Mouse (Mus musculus): ENCODE data around the gene Itgb2l. TPM values are rescaled to one million over a fixed set of nuclear protein-coding genes. Genes with fewer than 3 reads are reported as not detected.

Itgb2l gene
- polyA plus RNA-seq, 1 experiment = 0.07 TPM

DNA sequence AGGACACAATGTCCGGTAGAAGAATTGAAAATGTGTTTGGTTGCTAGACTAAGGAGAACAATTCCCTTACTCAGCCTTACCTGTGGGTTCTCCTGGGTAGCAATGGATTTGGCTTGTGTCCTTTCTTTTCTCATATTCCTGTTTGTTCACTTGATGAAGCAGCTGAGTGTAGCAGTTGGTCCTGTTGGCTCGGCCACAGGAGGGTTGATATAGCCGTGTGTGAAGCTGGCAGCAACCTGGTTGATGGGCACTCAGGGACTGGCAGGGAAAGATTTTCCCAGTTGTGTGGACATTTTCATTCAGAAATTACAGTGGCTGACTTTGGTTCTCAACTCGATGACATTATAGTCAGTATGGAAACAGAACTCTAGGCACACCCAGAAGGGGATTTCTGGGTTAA is 38.4 kb upstream of the Itgb2l start:
- Histone ChIP-seq H3K36me3 (ENCODE audit: control insufficient read depth, insufficient read depth) (no peaks in the 10 kb centered on the region), H3K79me2 (ENCODE audit: control insufficient read depth, insufficient read depth) (no peaks in the 10 kb centered on the region), H3K27me3 (ENCODE audit: control insufficient read depth, insufficient read depth, insufficient read length) (peaks cover under 1% of the 10 kb centered on the region), H3ac (ENCODE audit: control insufficient read depth, insufficient read length) (no peak overlapping the region), H3K4me2 (ENCODE audit: low read depth) (no peak overlapping the region), H3K4me3 (no peak overlapping the region)
- TF ChIP-seq MAX (IDR thresholded peaks at IDR 0.05; ENCODE audit: low read depth) (no peak), POLR2AphosphoS2 (IDR thresholded peaks at IDR 0.05; ENCODE audit: insufficient read length, low read depth) (no peak), USF1 (IDR thresholded peaks at IDR 0.05; ENCODE audit: low read depth) (no peak), CEBPB (IDR thresholded peaks at IDR 0.05; ENCODE audit: insufficient read depth, poor library complexity, severe bottlenecking) (no peak), E2F4 (IDR thresholded peaks at IDR 0.05; ENCODE audit: insufficient read depth) (no peak), TCF3 (IDR thresholded peaks at IDR 0.05; ENCODE audit: insufficient read length, low read depth) (no peak), MYOG (IDR thresholded peaks at IDR 0.05; ENCODE audit: control insufficient read depth in 1 of 3, insufficient read depth in 1 of 3, insufficient read length in 2 of 3, low read depth in 2 of 3) (no peak), SRF (IDR thresholded peaks at IDR 0.05; ENCODE audit: control insufficient read depth, insufficient read length, low read depth) (no peak), POLR2A (IDR thresholded peaks at IDR 0.05; ENCODE audit: insufficient read length, low read depth) (no peak), TCF12 (IDR thresholded peaks at IDR 0.05; ENCODE audit: insufficient read depth, poor library complexity, severe bottlenecking) (no peak), MYOD1 (IDR thresholded peaks at IDR 0.05; ENCODE audit: control insufficient read depth in 1 of 3, insufficient read length in 2 of 3, low read depth in 2 of 3) (no peak), REST (IDR thresholded peaks at IDR 0.05; ENCODE audit: insufficient read depth, insufficient read length) (no peak)

DNA sequence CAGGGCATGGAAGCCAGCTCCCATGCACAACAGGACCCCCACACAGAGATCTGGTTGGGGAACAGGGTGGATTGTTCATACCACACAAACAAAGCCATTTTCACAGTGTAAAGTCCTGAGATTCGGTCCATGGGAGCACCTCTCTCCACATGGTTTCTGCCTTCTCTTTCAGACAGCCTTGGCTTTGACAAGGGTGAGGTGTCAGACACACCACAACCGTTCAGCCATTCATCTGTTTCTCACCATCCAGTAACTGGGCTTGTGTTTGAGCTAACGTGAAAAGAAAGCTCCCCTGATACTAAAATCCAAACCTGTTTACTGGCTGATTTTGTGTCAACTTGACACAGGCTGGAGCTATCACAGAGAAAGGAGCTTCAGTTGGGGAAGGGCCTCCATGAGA is 30.8 kb upstream of the Itgb2l start:
- TF ChIP-seq MYOD1 (IDR thresholded peaks at IDR 0.05; ENCODE audit: control insufficient read depth in 1 of 3, insufficient read length in 2 of 3, low read depth in 2 of 3) = no peak
- TF ChIP-seq MYOG (IDR thresholded peaks at IDR 0.05; ENCODE audit: control insufficient read depth in 1 of 3, insufficient read depth in 1 of 3, insufficient read length in 2 of 3, low read depth in 2 of 3) = no peak
- H3K36me3 ChIP-seq (ENCODE audit: control insufficient read depth, insufficient read depth) = no peaks in the 10 kb centered on the region
- no peak overlapping the region for H3ac ChIP-seq (ENCODE audit: control insufficient read depth, insufficient read length)
- H3K27me3 ChIP-seq (ENCODE audit: control insufficient read depth, insufficient read depth, insufficient read length) = peaks cover 24% of the 10 kb centered on the region
- no peak overlapping the region for H3K4me2 ChIP-seq (ENCODE audit: low read depth)
- H3K79me2 ChIP-seq (ENCODE audit: control insufficient read depth, insufficient read depth) = no peaks in the 10 kb centered on the region
- no peak overlapping the region for H3K4me3 ChIP-seq

DNA sequence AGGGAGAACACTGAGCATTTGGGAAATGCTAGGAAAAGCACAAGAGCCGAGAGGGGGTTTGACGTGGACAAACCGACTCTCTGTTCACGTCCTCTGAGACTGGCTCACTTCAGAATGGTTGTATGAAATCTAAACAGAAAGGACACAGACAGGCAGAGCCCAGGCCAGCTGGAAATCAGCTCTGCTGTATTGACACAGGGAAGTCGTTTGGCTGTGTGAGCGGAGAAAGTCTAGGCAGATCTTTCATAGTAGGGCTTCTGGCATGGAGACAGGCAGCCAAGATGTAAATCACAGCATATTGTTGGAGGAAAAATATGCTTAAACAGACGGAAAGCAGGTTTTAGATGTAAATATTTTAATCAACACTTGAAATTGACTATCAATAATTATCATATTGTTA is 29.4 kb upstream of the Itgb2l start:
- no peak overlapping the region for H3K4me3 ChIP-seq
- TF ChIP-seq MYOG (IDR thresholded peaks at IDR 0.05; ENCODE audit: control insufficient read depth in 1 of 3, insufficient read depth in 1 of 3, insufficient read length in 2 of 3, low read depth in 2 of 3) (no peak), REST (IDR thresholded peaks at IDR 0.05; ENCODE audit: insufficient read depth, insufficient read length) (no peak), POLR2AphosphoS2 (IDR thresholded peaks at IDR 0.05; ENCODE audit: insufficient read length, low read depth) (no peak), MYOD1 (IDR thresholded peaks at IDR 0.05; ENCODE audit: control insufficient read depth in 1 of 3, insufficient read length in 2 of 3, low read depth in 2 of 3) (no peak), SRF (IDR thresholded peaks at IDR 0.05; ENCODE audit: control insufficient read depth, insufficient read length, low read depth) (no peak), USF1 (IDR thresholded peaks at IDR 0.05; ENCODE audit: low read depth) (no peak), TCF3 (IDR thresholded peaks at IDR 0.05; ENCODE audit: insufficient read length, low read depth) (no peak), POLR2A (IDR thresholded peaks at IDR 0.05; ENCODE audit: insufficient read length, low read depth) (no peak), MAX (IDR thresholded peaks at IDR 0.05; ENCODE audit: low read depth) (no peak)
- H3K27me3 ChIP-seq (ENCODE audit: control insufficient read depth, insufficient read depth, insufficient read length) = peaks cover 24% of the 10 kb centered on the region
- no peak overlapping the region for H3ac ChIP-seq (ENCODE audit: control insufficient read depth, insufficient read length)
- no peaks in the 10 kb centered on the region for H3K36me3 ChIP-seq (ENCODE audit: control insufficient read depth, insufficient read depth)
- no peaks in the 10 kb centered on the region for H3K79me2 ChIP-seq (ENCODE audit: control insufficient read depth, insufficient read depth)
- H3K4me2 ChIP-seq (ENCODE audit: low read depth) = no peak overlapping the region

DNA sequence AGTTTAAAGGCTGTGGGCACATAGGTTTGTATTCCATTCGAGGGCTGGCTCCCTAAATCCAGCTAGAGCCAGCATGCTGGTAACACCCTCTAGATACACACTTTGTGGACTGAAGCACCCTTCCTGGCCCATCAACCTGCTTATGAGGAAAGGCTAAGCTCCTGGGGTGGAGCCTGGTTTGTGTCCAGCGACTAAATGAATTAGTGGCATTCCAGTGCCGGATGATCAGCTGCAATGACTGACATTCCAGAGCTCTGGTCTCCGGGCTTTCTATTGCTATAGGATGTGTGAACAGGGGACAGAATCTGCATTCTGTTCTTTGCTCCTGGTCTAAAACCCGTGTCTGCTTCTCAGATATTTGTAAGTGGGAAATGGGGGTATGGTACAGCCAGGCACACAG is 28.9 kb upstream of the Itgb2l start:
- no peak for TF ChIP-seq TCF3 (IDR thresholded peaks at IDR 0.05; ENCODE audit: insufficient read length, low read depth)
- no peak for TF ChIP-seq POLR2A (IDR thresholded peaks at IDR 0.05; ENCODE audit: insufficient read length, low read depth)
- TF ChIP-seq USF1 (IDR thresholded peaks at IDR 0.05; ENCODE audit: low read depth) = no peak
- no peak for TF ChIP-seq REST (IDR thresholded peaks at IDR 0.05; ENCODE audit: insufficient read depth, insufficient read length)
- no peak for TF ChIP-seq TCF12 (IDR thresholded peaks at IDR 0.05; ENCODE audit: insufficient read depth, poor library complexity, severe bottlenecking)
- no peak for TF ChIP-seq MYOG (IDR thresholded peaks at IDR 0.05; ENCODE audit: control insufficient read depth in 1 of 3, insufficient read depth in 1 of 3, insufficient read length in 2 of 3, low read depth in 2 of 3)
- TF ChIP-seq E2F4 (IDR thresholded peaks at IDR 0.05; ENCODE audit: insufficient read depth) = no peak
- no peak for TF ChIP-seq MAX (IDR thresholded peaks at IDR 0.05; ENCODE audit: low read depth)
- TF ChIP-seq CEBPB (IDR thresholded peaks at IDR 0.05; ENCODE audit: insufficient read depth, poor library complexity, severe bottlenecking) = no peak
- no peak for TF ChIP-seq SRF (IDR thresholded peaks at IDR 0.05; ENCODE audit: control insufficient read depth, insufficient read length, low read depth)
- no peak for TF ChIP-seq MYOD1 (IDR thresholded peaks at IDR 0.05; ENCODE audit: control insufficient read depth in 1 of 3, insufficient read length in 2 of 3, low read depth in 2 of 3)
- no peak for TF ChIP-seq POLR2AphosphoS2 (IDR thresholded peaks at IDR 0.05; ENCODE audit: insufficient read length, low read depth)
- no peak overlapping the region for H3K4me2 ChIP-seq (ENCODE audit: low read depth)
- peaks cover 24% of the 10 kb centered on the region for H3K27me3 ChIP-seq (ENCODE audit: control insufficient read depth, insufficient read depth, insufficient read length)
- H3ac ChIP-seq (ENCODE audit: control insufficient read depth, insufficient read length) = no peak overlapping the region
- no peak overlapping the region for H3K4me3 ChIP-seq
- no peaks in the 10 kb centered on the region for H3K79me2 ChIP-seq (ENCODE audit: control insufficient read depth, insufficient read depth)
- H3K36me3 ChIP-seq (ENCODE audit: control insufficient read depth, insufficient read depth) = no peaks in the 10 kb centered on the region

DNA sequence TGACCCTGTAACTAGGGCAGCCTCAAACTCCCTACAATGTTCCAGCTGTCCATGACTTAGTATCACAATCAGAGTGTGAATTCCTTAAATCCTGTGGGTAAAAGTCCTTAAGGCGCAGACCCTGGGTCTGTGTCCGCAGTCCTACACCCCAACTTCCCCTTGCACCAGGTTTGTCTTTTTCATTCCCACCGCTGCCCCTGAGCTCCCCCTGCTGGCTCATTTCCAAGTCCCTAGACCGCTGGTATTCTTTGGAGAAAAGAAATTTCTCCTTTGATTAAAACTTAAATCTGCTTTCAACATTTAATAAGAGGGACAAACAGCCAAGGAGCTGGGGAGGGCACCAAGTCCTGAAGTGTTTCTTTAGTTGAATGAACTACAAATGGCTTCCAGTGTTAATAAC is 26.2 kb upstream of the Itgb2l start:
- peaks cover 29% of the 10 kb centered on the region for H3K27me3 ChIP-seq (ENCODE audit: control insufficient read depth, insufficient read depth, insufficient read length)
- no peak overlapping the region for H3K4me3 ChIP-seq
- no peak for TF ChIP-seq MYOD1 (IDR thresholded peaks at IDR 0.05; ENCODE audit: control insufficient read depth in 1 of 3, insufficient read length in 2 of 3, low read depth in 2 of 3)
- no peak overlapping the region for H3K4me2 ChIP-seq (ENCODE audit: low read depth)
- no peaks in the 10 kb centered on the region for H3K36me3 ChIP-seq (ENCODE audit: control insufficient read depth, insufficient read depth)
- no peak overlapping the region for H3ac ChIP-seq (ENCODE audit: control insufficient read depth, insufficient read length)
- H3K79me2 ChIP-seq (ENCODE audit: control insufficient read depth, insufficient read depth) = no peaks in the 10 kb centered on the region

Measured in myocyte (in vitro differentiated cells).